Mouse (Mus musculus): ENCODE data around the gene Gpr35. TPM values are rescaled to one million over a fixed set of nuclear protein-coding genes. Genes with fewer than 3 reads are reported as not detected.

Gpr35 gene
- total RNA-seq, 2 experiments from 2014 or later = 0.36 to 0.41 TPM

- intact Hi-C loops (cut with DNase I) = no loop called here
- DNase-seq = no peak
Measured at GRCm38 (mm10) chr1:93031199-93031598, 80.5 kb downstream of the Gpr35 start.

- no peak for DNase-seq
- intact Hi-C loops (cut with DNase I) = no loop called here
Measured at GRCm38 (mm10) chr1:93033989-93034388, 83.3 kb downstream of the Gpr35 start.

- no peak for DNase-seq
- intact Hi-C loops (cut with DNase I) = no loop called here
Measured at GRCm38 (mm10) chr1:93035981-93036380, 85.3 kb downstream of the Gpr35 start.

Other genes with a start within 250 kb of the Gpr35 start
- gene Gpc1, start 119.2 kb upstream of the Gpr35 start, total RNA-seq (2021) = 100 to 1,000 TPM; 425 to 453 TPM
- not detected for gene Ankmy1, start 48.0 kb upstream of the Gpr35 start, total RNA-seq (2021)
- 10 to 100 TPM; 12.3 to 13.9 TPM for gene Dusp28, start 43.9 kb upstream of the Gpr35 start, total RNA-seq (2021)
- gene Rnpepl1, start 40.1 kb upstream of the Gpr35 start, total RNA-seq (2021) = 10 to 100 TPM; 79.4 to 82.5 TPM
- gene Capn10, start 16.5 kb upstream of the Gpr35 start, total RNA-seq (2021) = 1 to 10 TPM; 8.0 to 8.2 TPM
- gene Aqp12, start 55.5 kb downstream of the Gpr35 start, total RNA-seq (2021) = not detected
- gene Kif1a, start 151.1 kb downstream of the Gpr35 start, total RNA-seq (2021) = 1 to 10 TPM; 1.7 to 2.0 TPM
- not detected for gene Agxt, start 184.4 kb downstream of the Gpr35 start, total RNA-seq (2021)
- not detected for gene 2310007B03Rik, start 210.1 kb downstream of the Gpr35 start, total RNA-seq (2021)
- gene Crocc2, start 217.9 kb downstream of the Gpr35 start, total RNA-seq (2021) = not detected

All from heart, postnatal 36 days (tissue).